Mouse (Mus musculus) kidney, adult 2 months (tissue): ENCODE data around the gene Rrp15.

ENCODE experiments used
- CTCF ChIP-seq: fragments of 200-500 bp; conservative IDR thresholded peaks from 2 replicates; pipeline ENCODE4 v1.5.1; 2011; ENCODE audit warnings: low read depth, mild to moderate bottlenecking, control low read depth, low read length, moderate library complexity, mixed read lengths; ENCODE audit not compliant: insufficient read depth, insufficient read length
- POLR2A ChIP-seq: fragments of 200-500 bp; IDR thresholded peaks from one replicate; pipeline ENCODE4 v1.6.1; 2011; ENCODE audit warnings: low read depth, low read length, control low read depth

DNA sequence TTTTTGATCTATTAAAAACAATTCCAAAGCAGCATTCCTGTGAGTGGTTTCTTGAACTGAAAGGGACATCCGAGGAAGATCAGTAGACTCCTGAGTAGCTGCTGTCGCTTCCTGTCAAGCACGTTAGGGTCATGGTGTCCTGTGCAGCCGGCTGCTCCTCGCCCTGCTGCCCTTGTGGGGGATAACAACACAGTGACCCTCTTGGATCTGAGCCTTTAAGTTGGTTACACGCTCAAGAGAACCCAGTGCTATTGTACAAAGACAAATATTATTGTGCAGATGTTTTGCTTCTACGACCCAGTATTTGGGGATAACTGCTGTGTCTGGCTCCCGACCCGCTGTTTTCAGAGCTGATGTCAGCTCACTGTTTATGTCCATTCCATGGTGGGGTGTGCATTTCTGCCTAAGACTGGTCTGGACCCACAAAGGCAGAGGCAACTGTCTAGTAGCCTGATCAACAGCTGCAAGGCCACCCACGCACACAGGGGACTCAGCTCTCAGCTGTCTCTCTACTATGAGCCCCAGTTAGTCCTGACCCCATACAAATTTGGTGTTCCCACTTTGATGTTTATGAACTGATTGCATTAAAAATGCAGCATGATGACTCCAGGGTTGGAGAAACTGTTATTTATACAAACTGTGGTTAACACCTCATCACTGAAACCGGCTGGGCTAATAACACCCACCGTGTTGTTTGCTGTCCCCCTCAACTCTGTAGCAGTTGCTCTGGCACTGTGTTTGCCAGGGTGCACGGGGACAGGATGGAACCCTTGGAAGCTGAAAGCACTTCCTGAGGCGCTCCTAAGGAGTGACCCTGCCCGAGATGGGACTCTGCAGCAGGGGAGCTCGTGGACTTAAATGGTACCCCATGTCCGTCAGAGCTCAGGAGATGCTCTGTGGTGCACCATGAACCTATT, 33.9 kb downstream of the Rrp15 start:
- no peak for TF ChIP-seq POLR2A
- TF ChIP-seq CTCF: no peak
